Mouse (Mus musculus): ENCODE data around the gene Hist1h2ai. TPM values are rescaled to one million over a fixed set of nuclear protein-coding genes. Genes with fewer than 3 reads are reported as not detected.

Hist1h2ai gene
- total and polyA plus RNA-seq, 3 experiments = 5.7 to 38.1 (median 28.5) TPM

GRCm38 (mm10) chr13:21727948-21728572 is 11.8 kb downstream of the Hist1h2ai start:
- no peak for DNase-seq

GRCm38 (mm10) chr13:21729544-21729943 is 13.3 kb downstream of the Hist1h2ai start:
- DNase-seq = no peak

GRCm38 (mm10) chr13:21733466-21733865 is 17.2 kb downstream of the Hist1h2ai start:
- no peak for DNase-seq

GRCm38 (mm10) chr13:21734010-21734905 is 18.0 kb downstream of the Hist1h2ai start:
- DNase-seq = peak; percentile 82

- peak; percentile 68 for DNase-seq
These were observed 18.9 kb downstream of the Hist1h2ai start, which contains the start of gene Hist1h4j for GRCm38 (mm10) chr13:21734906-21735767. Gene Hist1h4j, plus strand, starts transcription at chr13:21735064.

- DNase-seq = no peak
These were observed 28.8 kb downstream of the Hist1h2ai start for GRCm38 (mm10) chr13:21745006-21745405.

GRCm38 (mm10) chr13:21749387-21750158 is 33.4 kb downstream of the Hist1h2ai start:
- no peak for DNase-seq

GRCm38 (mm10) chr13:21750159-21751017 is 34.2 kb downstream of the Hist1h2ai start, which contains the start of gene Hist1h4k:
Gene Hist1h4k, minus strand, starts transcription at chr13:21750505.
- peak; percentile 86 for DNase-seq

- DNase-seq = no peak
These were observed 35.2 kb downstream of the Hist1h2ai start for GRCm38 (mm10) chr13:21751417-21751816.

GRCm38 (mm10) chr13:21751827-21752226 is 35.6 kb downstream of the Hist1h2ai start:
- DNase-seq = no peak

- no peak for DNase-seq
These were observed 36.1 kb downstream of the Hist1h2ai start for GRCm38 (mm10) chr13:21752356-21752755.

- no peak for DNase-seq
These were observed 36.9 kb downstream of the Hist1h2ai start for GRCm38 (mm10) chr13:21753051-21753523.

GRCm38 (mm10) chr13:21753524-21754285 is 37.5 kb downstream of the Hist1h2ai start, which contains the start of the genes Hist1h2ak and Hist1h2bn:
Gene Hist1h2ak, minus strand, starts transcription at chr13:21753827.
Gene Hist1h2bn, plus strand, starts transcription at chr13:21754123.
- peak; percentile 84 for DNase-seq

GRCm38 (mm10) chr13:21754294-21755001 is 38.2 kb downstream of the Hist1h2ai start:
- DNase-seq = peak; percentile 25

GRCm38 (mm10) chr13:21755707-21756106 is 39.5 kb downstream of the Hist1h2ai start:
- DNase-seq = no peak
